Comparison of ENCODE assay signal across 33 mouse cellular contexts in genomic region chr12:119276282-119276681, GRCm38 (mm10). TPM values are rescaled to one million over a fixed set of nuclear protein-coding genes. Genes with fewer than 3 reads are reported as not detected.
"Had no signal": no experiment of that assay in that cellular context is flagged by ENCODE, and none has a peak within 500 bp of the region (broad histone marks: within the 10 kb centered on the region; RNA-seq: fewer than 3 reads in every experiment).

No protein-coding gene starts in this region.

- H3K36me3 ChIP-seq: embryonic facial prominence, embryonic 10.5 days; embryonic facial prominence, embryonic 12.5 days; embryonic facial prominence, embryonic 13.5 days; embryonic facial prominence, embryonic 15.5 days; forebrain, embryonic 10.5 days; forebrain, embryonic 12.5 days; forebrain, embryonic 15.5 days had no signal

- H3K4me2 ChIP-seq: embryonic facial prominence, embryonic 12.5 days; embryonic facial prominence, embryonic 13.5 days; embryonic facial prominence, embryonic 15.5 days; forebrain, embryonic 12.5 days; forebrain, embryonic 13.5 days; forebrain, embryonic 15.5 days had no signal

- H3K4me1 ChIP-seq: embryonic facial prominence, embryonic 12.5 days; embryonic facial prominence, embryonic 13.5 days; embryonic facial prominence, embryonic 15.5 days; forebrain, embryonic 13.5 days; forebrain, embryonic 15.5 days had no signal

- H3K4me3 ChIP-seq: embryonic facial prominence, embryonic 10.5 days; embryonic facial prominence, embryonic 12.5 days; embryonic facial prominence, embryonic 13.5 days; embryonic facial prominence, embryonic 15.5 days; erythroblast, embryonic 14.5 days; forebrain, embryonic 10.5 days; forebrain, embryonic 12.5 days; forebrain, embryonic 13.5 days; forebrain, embryonic 15.5 days; gastrocnemius, adult 2 months; heart, adult 2 months had no signal

- H3K27me3 ChIP-seq: embryonic facial prominence, embryonic 12.5 days; embryonic facial prominence, embryonic 13.5 days; embryonic facial prominence, embryonic 15.5 days; forebrain, embryonic 12.5 days; forebrain, embryonic 13.5 days; forebrain, embryonic 15.5 days had no signal

- ATAC-seq: forebrain, embryonic 13.5 days; forebrain, embryonic 14.5 days; forebrain, embryonic 15.5 days; forebrain, embryonic 16.5 days; forebrain, postnatal 0 days had no signal

- H3K27ac ChIP-seq: embryonic facial prominence, embryonic 10.5 days; embryonic facial prominence, embryonic 12.5 days; embryonic facial prominence, embryonic 13.5 days; embryonic facial prominence, embryonic 15.5 days; forebrain, embryonic 10.5 days; forebrain, embryonic 12.5 days; forebrain, embryonic 13.5 days; forebrain, embryonic 15.5 days; gastrocnemius, adult 2 months; heart, adult 2 months had no signal

- DNase-seq: cerebellum, adult 2 months; cerebellum, adult 8-10 months; cerebellum, adult 9-10 months; cerebellum, adult 9-11 months; cerebellum, postnatal 10 days; cerebellum, postnatal 14 days; cerebellum, postnatal 25 days; cerebellum, postnatal 36 days; embryo, embryonic 11 days; forebrain, postnatal 0 days; gastrocnemius, adult 2 months; gastrocnemius, postnatal 10 days; gastrocnemius, postnatal 14 days; gastrocnemius, postnatal 25 days; gastrocnemius, postnatal 36 days; heart, adult 11 months; heart, adult 18-20 months; heart, adult 2 months had no signal

- H3K9ac ChIP-seq: embryonic facial prominence, embryonic 12.5 days; embryonic facial prominence, embryonic 13.5 days; embryonic facial prominence, embryonic 15.5 days; forebrain, embryonic 12.5 days; forebrain, embryonic 13.5 days; forebrain, embryonic 15.5 days; forebrain, postnatal 0 days had no signal

- H3K9me3 ChIP-seq: embryonic facial prominence, embryonic 10.5 days; embryonic facial prominence, embryonic 12.5 days; embryonic facial prominence, embryonic 13.5 days; embryonic facial prominence, embryonic 15.5 days; forebrain, embryonic 10.5 days; forebrain, embryonic 12.5 days; forebrain, embryonic 13.5 days; forebrain, embryonic 15.5 days had no signal

RNA-seq across cellular contexts. Expression of gene Itgb8, which starts 37.7 kb away (rescaled TPM):
- polyA plus RNA-seq: erythroblast, embryonic 14.5 days had no signal

RNA-seq across cellular contexts. Expression of gene Macc1, which starts 37.8 kb away (rescaled TPM):
- total RNA-seq: gastrocnemius, adult 18-20 months; gastrocnemius, adult 2 months; gastrocnemius, adult 8-10 months; gastrocnemius, postnatal 10 days; gastrocnemius, postnatal 14 days; gastrocnemius, postnatal 25 days; gastrocnemius, postnatal 36 days; gastrocnemius, postnatal 4 days; heart, adult 18-20 months; heart, adult 2 months; heart, adult 8-10 months had no signal
- polyA plus RNA-seq: cerebellum, adult 2 months; erythroblast, embryonic 14.5 days; forebrain, embryonic 13.5 days; forebrain, embryonic 14.5 days; forebrain, embryonic 15.5 days; forebrain, embryonic 16.5 days; forebrain, postnatal 0 days; heart, adult 2 months had no signal
